Comparison of ENCODE assay signal across 8 mouse cellular contexts in genomic region chr10:88732309-88732622, GRCm38 (mm10). TPM values are rescaled to one million over a fixed set of nuclear protein-coding genes. Genes with fewer than 3 reads are reported as not detected.
A peak's percentile ranks its signal among the peaks of the same experiment; 100 is the strongest.
DNase-seq lines count a peak whose midpoint lies in the region; ATAC-seq lines count a peak whose summit lies in the region.

No protein-coding gene starts in this region.

- H3K9ac ChIP-seq in embryonic facial prominence, embryonic 11.5 days (replicated peaks; ENCODE audit: low read length): peak overlapping the region; percentile 78
- peak overlapping the region; percentile 93 for H3K9ac ChIP-seq in neural tube, embryonic 15.5 days (replicated peaks)

- H3K27me3 ChIP-seq in megakaryocyte, embryonic 14.5 days (replicated peaks): no peaks in the 10 kb centered on the region
- H3K27me3 ChIP-seq in embryonic facial prominence, embryonic 11.5 days (ENCODE audit: control insufficient read depth, insufficient read depth, low read length): no peaks in the 10 kb centered on the region
- no peaks in the 10 kb centered on the region for H3K27me3 ChIP-seq in neural tube, embryonic 15.5 days (replicated peaks)

- no peak for DNase-seq in embryonic facial prominence, embryonic 11.5 days (ENCODE audit: low spot score)
- peak; percentile 50 for DNase-seq in large intestine, adult 2 months (ENCODE audit: low read depth, low spot score)
- DNase-seq in spleen, postnatal 14 days (ENCODE audit: low spot score in 2 of 2): no peak
- no peak for DNase-seq in layer of hippocampus, adult 18-20 months (ENCODE audit: low spot score in 2 of 2)
- no peak for DNase-seq in ovary, postnatal 14 days (ENCODE audit: low spot score)

- WGBS in embryonic facial prominence, embryonic 11.5 days: 18% methylated on average over 6 of the region's 6 CpGs
- WGBS in large intestine, adult 2 months: under 1% methylated on average over 6 of the region's 6 CpGs
- 20% methylated on average over 6 of the region's 6 CpGs for WGBS in neural tube, embryonic 15.5 days

- peak overlapping the region; percentile 90 for H3K4me3 ChIP-seq in megakaryocyte, embryonic 14.5 days (replicated peaks)
- peak overlapping the region; percentile 70 for H3K4me3 ChIP-seq in embryonic facial prominence, embryonic 11.5 days (ENCODE audit: low read depth, low read length)
- H3K4me3 ChIP-seq in neural tube, embryonic 15.5 days (replicated peaks): peak overlapping the region; percentile 98

- H3K4me2 ChIP-seq in embryonic facial prominence, embryonic 11.5 days (ENCODE audit: low read depth, low read length): peak overlapping the region; percentile 80
- H3K4me2 ChIP-seq in neural tube, embryonic 15.5 days: peak overlapping the region; percentile 93

- H3K9me3 ChIP-seq in megakaryocyte, embryonic 14.5 days: no peaks in the 10 kb centered on the region
- H3K9me3 ChIP-seq in embryonic facial prominence, embryonic 11.5 days (replicated peaks; ENCODE audit: control insufficient read depth, low read length): no peaks in the 10 kb centered on the region
- no peaks in the 10 kb centered on the region for H3K9me3 ChIP-seq in neural tube, embryonic 15.5 days (replicated peaks)

- no peak overlapping the region for H3K27ac ChIP-seq in embryonic facial prominence, embryonic 11.5 days (replicated peaks; ENCODE audit: low read depth, low read length)
- no peak overlapping the region for H3K27ac ChIP-seq in neural tube, embryonic 15.5 days (replicated peaks)

- no peak for ATAC-seq in megakaryocyte, adult 5-6 weeks (ENCODE audit: poor library complexity, severe bottlenecking)
- ATAC-seq in embryonic facial prominence, embryonic 11.5 days (replicated peaks; ENCODE audit: insufficient number of reproducible peaks, low FRiP score, low TSS enrichment, low read depth): no peak
- ATAC-seq in neural tube, embryonic 15.5 days (ENCODE audit: low FRiP score): no peak

- H3K36me3 ChIP-seq in megakaryocyte, embryonic 14.5 days (replicated peaks; ENCODE audit: low read length): peaks cover 26% of the 10 kb centered on the region
- H3K36me3 ChIP-seq in embryonic facial prominence, embryonic 11.5 days (replicated peaks; ENCODE audit: control insufficient read depth, insufficient read depth, low read depth, low read length): no peaks in the 10 kb centered on the region
- H3K36me3 ChIP-seq in neural tube, embryonic 15.5 days: peaks cover 12% of the 10 kb centered on the region

- H3K4me1 ChIP-seq in megakaryocyte, embryonic 14.5 days: peaks cover 27% of the 10 kb centered on the region
- H3K4me1 ChIP-seq in embryonic facial prominence, embryonic 11.5 days (ENCODE audit: control insufficient read depth, insufficient read depth, low read length): no peaks in the 10 kb centered on the region
- H3K4me1 ChIP-seq in neural tube, embryonic 15.5 days: peaks cover 19% of the 10 kb centered on the region

RNA-seq across cellular contexts. Expression of gene Arl1, which starts 1.6 kb away (rescaled TPM):
- 6.0 and 25.2 TPM in 2 replicates for polyA plus RNA-seq in megakaryocyte, embryonic 14.5 days (2012; ENCODE audit: insufficient read depth, low replicate concordance)
- 76.8 and 80.8 TPM in 2 replicates for total RNA-seq in megakaryocyte, adult 5-6 weeks (2015)
- 72.0 and 81.6 TPM in 2 replicates for total RNA-seq in megakaryocyte, adult 5-6 weeks (2017)
- polyA plus RNA-seq in embryonic facial prominence, embryonic 11.5 days (2014; fragmentation: Nextera tagmentation; extraction: Ambion mirVana): 192 and 196 TPM in 2 replicates
- 31.0 and 33.1 TPM in 2 replicates for polyA plus RNA-seq in large intestine, adult 2 months (2012; rRNA removed)
- polyA plus RNA-seq in neural tube, embryonic 15.5 days (2015; fragmentation: Nextera tagmentation; extraction: Ambion mirVana): 162 and 164 TPM in 2 replicates
- total RNA-seq in layer of hippocampus, adult 18-20 months (2021): 100 to 1,000 TPM; 136 to 138 TPM

RNA-seq across cellular contexts. Expression of gene Spic, which starts 47.5 kb away (rescaled TPM):
- not detected in 2 replicates for polyA plus RNA-seq in megakaryocyte, embryonic 14.5 days (2012; ENCODE audit: insufficient read depth, low replicate concordance)
- 0.14 and 0.36 TPM in 2 replicates for total RNA-seq in megakaryocyte, adult 5-6 weeks (2015)
- 0.29 and 1.7 TPM in 2 replicates for total RNA-seq in megakaryocyte, adult 5-6 weeks (2017)
- not detected in 2 replicates for polyA plus RNA-seq in embryonic facial prominence, embryonic 11.5 days (2014; fragmentation: Nextera tagmentation; extraction: Ambion mirVana)
- 0.14 and 0.23 TPM in 2 replicates for polyA plus RNA-seq in large intestine, adult 2 months (2012; rRNA removed)
- 0.74 TPM in 1 of 2 replicates, not detected in the other for polyA plus RNA-seq in neural tube, embryonic 15.5 days (2015; fragmentation: Nextera tagmentation; extraction: Ambion mirVana)
- not detected for total RNA-seq in layer of hippocampus, adult 18-20 months (2021)
